In the genomic region with DNA sequence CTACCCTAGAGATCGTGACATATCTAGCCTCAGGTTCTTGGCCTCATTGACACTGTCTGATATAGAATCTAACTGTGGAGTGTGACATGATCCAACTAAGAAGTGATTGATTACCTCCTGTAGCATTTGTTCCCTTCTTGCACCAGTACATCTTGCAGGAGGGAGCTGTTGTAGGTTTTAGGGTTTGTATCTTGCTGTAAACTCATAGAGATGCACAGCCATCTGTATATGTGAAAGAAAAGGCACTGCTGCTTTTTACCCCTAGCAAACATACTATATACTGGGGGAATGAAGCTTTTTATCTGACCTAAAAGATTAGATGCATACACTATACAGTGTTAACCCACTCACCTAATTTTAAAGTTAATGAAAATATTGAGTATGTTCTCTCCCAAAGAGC, we compare ENCODE assay signal across 17 mouse cellular contexts.
A peak's percentile ranks its signal among the peaks of the same experiment; 100 is the strongest.
DNase-seq lines count a peak whose midpoint lies in the region; ATAC-seq lines count a peak whose summit lies in the region.
"Had no signal": no experiment of that assay in that cellular context is flagged by ENCODE, and none has a peak within 500 bp of the region (broad histone marks: within the 10 kb centered on the region; RNA-seq: fewer than 3 reads in every experiment).

No protein-coding gene starts in this region.

- H3K36me3 ChIP-seq in forebrain, embryonic 15.5 days: no peaks in the 10 kb centered on the region
- H3K36me3 ChIP-seq in forebrain, embryonic 12.5 days (replicated peaks): no peaks in the 10 kb centered on the region
- H3K36me3 ChIP-seq: embryonic facial prominence, embryonic 13.5 days; embryonic facial prominence, embryonic 15.5 days had no signal

- no peak overlapping the region for H3K4me2 ChIP-seq in forebrain, embryonic 15.5 days (replicated peaks)
- no peak overlapping the region for H3K4me2 ChIP-seq in forebrain, embryonic 12.5 days
- H3K4me2 ChIP-seq: embryonic facial prominence, embryonic 13.5 days; embryonic facial prominence, embryonic 15.5 days had no signal

- WGBS in forebrain, embryonic 15.5 days: 96% methylated on average over 1 of the region's 1 CpGs
- WGBS in forebrain, embryonic 12.5 days: 93% methylated on average over 1 of the region's 1 CpGs

- H3K27me3 ChIP-seq in forebrain, embryonic 15.5 days: no peaks in the 10 kb centered on the region
- no peaks in the 10 kb centered on the region for H3K27me3 ChIP-seq in forebrain, embryonic 12.5 days
- H3K27me3 ChIP-seq: embryonic facial prominence, embryonic 13.5 days; embryonic facial prominence, embryonic 15.5 days had no signal

- no peak for DNase-seq in frontal cortex, postnatal 25 days (ENCODE audit: low spot score in 2 of 2)
- DNase-seq: adrenal gland, adult 2 months; adrenal gland, postnatal 10 days; adrenal gland, postnatal 25 days; cerebellum, adult 11 months; cerebellum, adult 18-20 months; cerebellum, adult 8-10 months; cerebellum, adult 9-11 months; cerebellum, postnatal 14 days; cerebellum, postnatal 36 days; embryo, embryonic 11 days had no signal

- no peaks in the 10 kb centered on the region for H3K9me3 ChIP-seq in forebrain, embryonic 15.5 days
- no peaks in the 10 kb centered on the region for H3K9me3 ChIP-seq in forebrain, embryonic 12.5 days
- H3K9me3 ChIP-seq: embryonic facial prominence, embryonic 13.5 days; embryonic facial prominence, embryonic 15.5 days had no signal

- H3K27ac ChIP-seq in forebrain, embryonic 15.5 days (replicated peaks): no peak overlapping the region
- H3K27ac ChIP-seq in forebrain, embryonic 12.5 days: no peak overlapping the region
- H3K27ac ChIP-seq: embryonic facial prominence, embryonic 13.5 days; embryonic facial prominence, embryonic 15.5 days had no signal

- no peak overlapping the region for H3K4me3 ChIP-seq in forebrain, embryonic 15.5 days
- H3K4me3 ChIP-seq in forebrain, embryonic 12.5 days (replicated peaks): no peak overlapping the region
- H3K4me3 ChIP-seq: embryonic facial prominence, embryonic 13.5 days; embryonic facial prominence, embryonic 15.5 days; erythroblast, embryonic 14.5 days had no signal

- H3K9ac ChIP-seq in forebrain, embryonic 15.5 days (replicated peaks): no peak overlapping the region
- H3K9ac ChIP-seq in forebrain, embryonic 12.5 days: no peak overlapping the region
- H3K9ac ChIP-seq: embryonic facial prominence, embryonic 13.5 days; embryonic facial prominence, embryonic 15.5 days had no signal

- ATAC-seq in forebrain, embryonic 15.5 days (replicated peaks): 0 out of 2 replicates have a peak, but pooled peaks have one; percentile 38
- ATAC-seq in forebrain, embryonic 12.5 days (ENCODE audit: low FRiP score): no peak
- ATAC-seq in frontal cortex, adult (ENCODE audit: low TSS enrichment): peak; percentile 82

- H3K4me1 ChIP-seq in forebrain, embryonic 15.5 days: no peaks in the 10 kb centered on the region
- H3K4me1 ChIP-seq in forebrain, embryonic 12.5 days: no peaks in the 10 kb centered on the region
- H3K4me1 ChIP-seq: embryonic facial prominence, embryonic 13.5 days; embryonic facial prominence, embryonic 15.5 days had no signal
